ENCODE assay signal across 8 mouse cellular contexts in genomic region chr4:58912629-58913335, GRCm38 (mm10). TPM values are rescaled to one million over a fixed set of nuclear protein-coding genes. Genes with fewer than 3 reads are reported as not detected.
A peak's percentile ranks its signal among the peaks of the same experiment; 100 is the strongest.
DNase-seq lines count a peak whose midpoint lies in the region; ATAC-seq and TF ChIP-seq lines count a peak whose summit lies in the region.

TSS of gene Ecpas (minus strand) at chr4:58912749.

- no peaks in the 10 kb centered on the region for H3K36me3 ChIP-seq in erythroblast, embryonic 14.5 days (ENCODE audit: control insufficient read depth)
- no peaks in the 10 kb centered on the region for H3K36me3 ChIP-seq in heart, embryonic 12.5 days
- no peaks in the 10 kb centered on the region for H3K36me3 ChIP-seq in kidney, embryonic 16.5 days (ENCODE audit: insufficient read depth, low read length)
- no peaks in the 10 kb centered on the region for H3K36me3 ChIP-seq in liver, adult 2 months (ENCODE audit: control insufficient read depth, insufficient read depth, low read length)
- H3K36me3 ChIP-seq in stomach, embryonic 14.5 days (ENCODE audit: control insufficient read depth, insufficient read depth, low read length), result no peaks in the 10 kb centered on the region

- peak; percentile 84 for ATAC-seq in heart, embryonic 12.5 days (ENCODE audit: insufficient number of reproducible peaks, low FRiP score)
- ATAC-seq in kidney, embryonic 16.5 days (ENCODE audit: low FRiP score, low TSS enrichment), result peak; percentile 82
- ATAC-seq in monocyte, adult 5-6 weeks (replicated peaks; ENCODE audit: insufficient number of reproducible peaks, low FRiP score, low TSS enrichment, poor library complexity, severe bottlenecking), result peak; percentile 37
- ATAC-seq in stomach, embryonic 14.5 days (ENCODE audit: insufficient number of reproducible peaks, insufficient read depth, low FRiP score, low read depth), result peak; percentile 86

- H3K27me3 ChIP-seq in erythroblast, embryonic 14.5 days (ENCODE audit: control insufficient read depth), result no peaks in the 10 kb centered on the region
- no peaks in the 10 kb centered on the region for H3K27me3 ChIP-seq in heart, embryonic 12.5 days (replicated peaks)
- H3K27me3 ChIP-seq in kidney, embryonic 16.5 days (ENCODE audit: insufficient read depth, low read length), result no peaks in the 10 kb centered on the region
- H3K27me3 ChIP-seq in liver, adult 2 months (ENCODE audit: control insufficient read depth, insufficient read depth, low read length), result no peaks in the 10 kb centered on the region
- H3K27me3 ChIP-seq in stomach, embryonic 14.5 days (ENCODE audit: control insufficient read depth, insufficient read depth, low read length), result no peaks in the 10 kb centered on the region

- peak within 1 kb of the TSS; percentile 87 for H3K4me2 ChIP-seq in heart, embryonic 12.5 days
- H3K4me2 ChIP-seq in kidney, embryonic 16.5 days (replicated peaks; ENCODE audit: low read depth, low read length), result peak within 1 kb of the TSS; percentile 56
- H3K4me2 ChIP-seq in stomach, embryonic 14.5 days (replicated peaks; ENCODE audit: low read depth, low read length), result peak within 1 kb of the TSS; percentile 57

- peak within 1 kb of the TSS; percentile 98 for H3K27ac ChIP-seq in heart, embryonic 12.5 days (ENCODE audit: poor library complexity, severe bottlenecking)
- H3K27ac ChIP-seq in kidney, embryonic 16.5 days (ENCODE audit: low read length), result peak within 1 kb of the TSS; percentile 96
- H3K27ac ChIP-seq in liver, adult 2 months (replicated peaks; ENCODE audit: insufficient read depth, low read depth, low read length), result peak within 1 kb of the TSS; percentile 76
- peak within 1 kb of the TSS; percentile 96 for H3K27ac ChIP-seq in stomach, embryonic 14.5 days (ENCODE audit: low read length)

- peak; percentile 69 for TF ChIP-seq POLR2A in liver, adult 2 months (IDR thresholded peaks at IDR 0.05; ENCODE audit: extremely low read depth, insufficient read depth, low read length)

- TF ChIP-seq CTCF in liver, adult 2 months (IDR thresholded peaks at IDR 0.05; ENCODE audit: low read depth, low read length), result no peak

- WGBS in heart, embryonic 12.5 days, result 3% methylated on average over 43 of the region's 43 CpGs
- 4% methylated on average over 43 of the region's 43 CpGs for WGBS in kidney, embryonic 16.5 days
- 4% methylated on average over 43 of the region's 43 CpGs for WGBS in liver, adult 2 months
- 4% methylated on average over 42 of the region's 43 CpGs for WGBS in stomach, embryonic 14.5 days

- peaks cover 54% of the 10 kb centered on the region for H3K4me1 ChIP-seq in erythroblast, embryonic 14.5 days (ENCODE audit: control insufficient read depth)
- H3K4me1 ChIP-seq in heart, embryonic 12.5 days (replicated peaks), result peaks cover 15% of the 10 kb centered on the region
- peaks cover 17% of the 10 kb centered on the region for H3K4me1 ChIP-seq in kidney, embryonic 16.5 days (ENCODE audit: insufficient read depth, low read length)
- H3K4me1 ChIP-seq in liver, adult 2 months (ENCODE audit: control insufficient read depth, insufficient read depth, low read length), result peaks cover 11% of the 10 kb centered on the region
- H3K4me1 ChIP-seq in stomach, embryonic 14.5 days (ENCODE audit: control insufficient read depth, insufficient read depth, low read length), result peaks cover 8% of the 10 kb centered on the region; the same call in 1 of the 2 replicates

- no peaks in the 10 kb centered on the region for H3K9me3 ChIP-seq in erythroblast, embryonic 14.5 days (ENCODE audit: control insufficient read depth, low read length)
- no peaks in the 10 kb centered on the region for H3K9me3 ChIP-seq in heart, embryonic 12.5 days (replicated peaks)
- H3K9me3 ChIP-seq in kidney, embryonic 16.5 days (ENCODE audit: low read length), result no peaks in the 10 kb centered on the region
- no peaks in the 10 kb centered on the region for H3K9me3 ChIP-seq in stomach, embryonic 14.5 days (ENCODE audit: control insufficient read depth, low read depth, low read length)

- peak; percentile 92 for DNase-seq in A20 (ENCODE audit: low read depth, low spot score)
- peak; percentile 89 for DNase-seq in adrenal gland, postnatal 25 days
- peak; percentile 72 for DNase-seq in liver, adult 2 months (ENCODE audit: extremely low read depth, low read depth, low spot score)

- peak within 1 kb of the TSS; percentile 99 for H3K9ac ChIP-seq in heart, embryonic 12.5 days
- peak within 1 kb of the TSS; percentile 99 for H3K9ac ChIP-seq in kidney, embryonic 16.5 days (replicated peaks; ENCODE audit: low read length)
- H3K9ac ChIP-seq in liver, adult 2 months (ENCODE audit: low read depth, low read length), result peak within 1 kb of the TSS; percentile 100
- peak within 1 kb of the TSS; percentile 95 for H3K9ac ChIP-seq in stomach, embryonic 14.5 days (replicated peaks; ENCODE audit: low read depth, low read length)

- peak within 1 kb of the TSS; percentile 88 for H3K4me3 ChIP-seq in erythroblast, embryonic 14.5 days (replicated peaks)
- H3K4me3 ChIP-seq in heart, embryonic 12.5 days, result peak within 1 kb of the TSS; percentile 94
- peak within 1 kb of the TSS; percentile 93 for H3K4me3 ChIP-seq in kidney, embryonic 16.5 days (ENCODE audit: low read length)
- peak within 1 kb of the TSS; percentile 95 for H3K4me3 ChIP-seq in liver, adult 2 months (ENCODE audit: insufficient read depth, low read depth, low read length)
- peak within 1 kb of the TSS; percentile 79 for H3K4me3 ChIP-seq in stomach, embryonic 14.5 days (ENCODE audit: low read depth, low read length)

- peaks cover 14% of the 10 kb centered on the region for H3K79me2 ChIP-seq in liver, adult 2 months (ENCODE audit: control insufficient read depth, insufficient read depth, low read length)

RNA-seq across cellular contexts. Expression of gene Ecpas, which starts in this region (rescaled TPM):
- total RNA-seq in adrenal gland, postnatal 25 days (2021), result 174 and 181 TPM in 2 replicates
- 0.18 and 0.51 TPM in 2 replicates for polyA plus RNA-seq in erythroblast, embryonic 14.5 days (2012)
- polyA plus RNA-seq in heart, embryonic 12.5 days (2016; fragmentation: Nextera tagmentation; extraction: Ambion mirVana), result 40.1 and 40.6 TPM in 2 replicates
- polyA plus RNA-seq in kidney, embryonic 16.5 days (2015; fragmentation: Nextera tagmentation; extraction: Ambion mirVana), result 29.9 and 33.5 TPM in 2 replicates
- total RNA-seq in liver, adult 2 months (2014; rRNA removed), result 53.3 and 56.9 TPM in 2 replicates
- 10.8 and 12.2 TPM in 2 replicates for polyA plus RNA-seq in liver, adult 2 months (2012; rRNA removed)
- total RNA-seq in monocyte, adult 5-6 weeks (2017), result 39.7 to 80.2 TPM (median 72.1 TPM) in 3 replicates
- polyA plus RNA-seq in stomach, embryonic 14.5 days (2014; fragmentation: Nextera tagmentation; extraction: Ambion mirVana), result 41.0 and 47.7 TPM in 2 replicates

Comparison
In these comparisons a context has a peak if more than half of its experiments do, and no peak if none do; other contexts are left out.
1. Peak in every context shown above with its lines: DNase-seq, ATAC-seq, H3K4me3 ChIP-seq and H3K27ac ChIP-seq.